Mouse (Mus musculus): ENCODE results near the gene Fbxo48.

GRCm38 (mm10) chr11:16973086-16973485 lies 21.9 kb downstream of the Fbxo48 start:
- TF ChIP-seq CTCF (IDR thresholded peaks at IDR 0.05; ENCODE audit: borderline replicate concordance, control insufficient read depth, extremely low read depth, insufficient read depth, low read length, poor library complexity) (no peak), POLR2A (IDR thresholded peaks at IDR 0.05; ENCODE audit: control insufficient read depth, extremely low read depth, insufficient read depth, low read length, poor library complexity) (no peak)

Measured in thymus, adult 2 months (tissue).